Mouse (Mus musculus): ENCODE measurements at regions not wholly inside any gene's neighbourhood (a gene's known extent, or its start where the extent isn't known, plus 50 kb on each side); places are given as distances from the start of the nearest gene placed in this dataset.

DNA sequence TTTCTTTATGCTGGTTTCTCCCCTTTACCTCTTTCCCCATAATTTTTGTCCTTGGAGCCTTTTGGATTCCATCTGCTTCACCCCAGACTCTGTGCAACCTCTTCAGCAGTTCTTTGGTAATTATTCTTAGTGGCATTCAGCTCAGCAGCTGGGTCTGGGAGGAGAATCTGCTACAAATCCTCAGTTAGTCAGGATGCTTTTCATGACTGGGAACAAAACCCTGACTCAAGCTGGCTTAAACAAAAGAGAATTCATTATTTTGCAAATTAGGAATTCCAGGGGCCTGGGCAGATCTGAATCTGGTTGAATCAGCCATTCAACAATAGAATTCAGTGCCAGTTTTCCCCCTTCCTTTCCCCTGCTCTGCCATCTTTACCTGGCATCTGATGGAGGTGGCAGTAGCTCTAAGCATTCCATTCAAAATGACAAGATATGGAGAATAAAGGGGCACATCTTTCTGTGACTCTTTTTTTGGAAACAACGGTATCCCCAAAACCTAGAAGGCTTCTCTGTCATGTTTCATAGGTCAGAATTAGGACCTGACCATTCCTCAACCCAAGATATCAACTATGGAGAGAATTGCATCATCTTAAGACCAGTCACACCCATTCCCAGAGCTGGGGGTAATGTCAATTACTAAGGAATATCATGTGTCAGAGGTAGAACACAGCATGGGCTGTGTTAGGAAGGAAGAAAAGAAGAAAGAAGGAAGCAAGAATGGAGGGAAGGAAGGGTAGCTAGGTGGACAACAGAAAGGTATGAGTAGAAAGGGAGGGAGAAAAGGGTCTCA is 227.2 kb upstream of the Gm21798 start:
- in situ Hi-C loops (cut with MboI, MseI), result no loop called here

DNA sequence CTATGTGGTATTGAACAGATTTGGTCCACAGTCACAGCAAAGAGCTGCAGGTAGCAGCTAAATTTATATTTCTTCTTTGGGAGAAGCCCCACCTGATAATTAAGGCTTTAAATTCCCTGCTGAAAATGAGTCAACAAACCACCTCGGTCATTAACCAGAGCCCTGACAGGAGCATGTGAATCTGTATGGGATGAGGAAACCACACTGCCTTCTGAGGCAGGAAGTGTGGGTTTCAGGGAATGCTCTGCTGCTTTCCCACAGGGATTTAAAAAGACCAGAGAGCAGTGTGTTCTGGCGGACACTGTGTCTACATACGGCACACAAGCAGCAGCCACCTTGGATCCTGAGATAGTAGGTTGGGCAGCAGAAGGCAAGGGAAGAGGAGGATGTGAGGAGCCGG is 204.0 kb upstream of the Gm21798 start:
- in situ Hi-C loops (cut with MboI, MseI), result no loop called here

DNA sequence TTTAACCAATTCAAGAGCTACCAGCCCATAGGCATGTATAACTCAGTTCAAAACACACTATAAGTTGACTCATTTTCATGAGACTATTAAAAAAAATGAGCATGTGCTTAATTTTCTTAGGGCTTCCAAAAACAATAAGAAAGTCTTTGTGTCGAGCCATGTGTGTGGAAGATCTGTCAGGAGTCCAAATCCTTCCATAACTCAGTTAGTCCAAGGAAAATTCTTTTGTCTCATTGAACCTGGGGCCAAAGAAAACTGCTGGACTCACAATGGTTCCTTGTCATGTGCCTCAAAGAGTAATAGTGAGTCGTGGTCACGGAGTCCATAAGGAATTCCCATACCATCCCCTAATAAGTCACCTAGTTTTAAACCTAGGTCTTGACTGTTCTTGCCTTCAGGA is 199.0 kb upstream of the Gm21798 start:
- in situ Hi-C loops (cut with MboI, MseI), result no loop called here

DNA sequence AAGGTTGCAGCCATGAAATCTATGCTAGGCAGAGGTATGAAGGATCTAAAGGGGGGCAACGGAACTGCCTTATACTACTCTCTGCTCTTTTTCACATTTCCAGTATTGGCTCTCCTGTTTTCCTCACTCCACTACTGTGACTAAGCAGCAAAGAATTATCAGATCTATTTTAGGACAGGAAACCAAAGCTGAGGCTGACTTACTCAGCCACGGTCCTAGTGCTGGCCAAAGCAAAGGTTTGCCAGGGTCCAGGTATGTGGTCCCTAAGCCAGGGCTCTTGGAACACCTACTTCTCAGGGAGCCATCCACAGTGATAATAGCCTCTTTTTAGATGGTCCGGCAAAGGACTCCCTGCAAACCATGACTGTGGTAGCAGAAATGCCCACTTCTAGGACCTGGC is 195.6 kb upstream of the Gm21798 start:
- in situ Hi-C loops (cut with MboI, MseI), result loop anchor here in 1 of 2 experiments (5.0 kb wide), 1 partner anchor 490 kb away; no protein-coding TSS in a partner anchor

DNA sequence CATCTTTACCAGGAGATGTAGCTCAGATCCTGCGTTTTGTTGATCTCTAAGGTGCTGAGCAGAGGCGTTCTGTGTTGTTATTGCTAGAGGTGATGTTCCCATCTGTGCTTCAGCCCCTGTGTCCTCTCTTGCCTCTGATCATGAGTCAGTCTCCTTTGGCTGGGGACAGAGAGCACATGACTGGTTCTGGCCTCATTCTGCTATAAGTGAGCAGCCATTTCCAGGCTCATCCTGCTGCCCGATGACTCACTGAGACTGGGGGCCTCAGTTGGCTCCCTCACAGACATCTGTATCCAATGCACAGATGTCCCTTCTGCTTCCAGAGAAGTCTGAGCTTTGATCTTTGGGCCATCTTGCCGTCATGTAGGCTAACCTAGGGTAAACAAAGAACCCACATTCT is 194.9 kb upstream of the Gm21798 start:
- in situ Hi-C loops (cut with MboI, MseI), result loop anchor here in 1 of 2 experiments (5.0 kb wide), 1 partner anchor 490 kb away; no protein-coding TSS in a partner anchor

DNA sequence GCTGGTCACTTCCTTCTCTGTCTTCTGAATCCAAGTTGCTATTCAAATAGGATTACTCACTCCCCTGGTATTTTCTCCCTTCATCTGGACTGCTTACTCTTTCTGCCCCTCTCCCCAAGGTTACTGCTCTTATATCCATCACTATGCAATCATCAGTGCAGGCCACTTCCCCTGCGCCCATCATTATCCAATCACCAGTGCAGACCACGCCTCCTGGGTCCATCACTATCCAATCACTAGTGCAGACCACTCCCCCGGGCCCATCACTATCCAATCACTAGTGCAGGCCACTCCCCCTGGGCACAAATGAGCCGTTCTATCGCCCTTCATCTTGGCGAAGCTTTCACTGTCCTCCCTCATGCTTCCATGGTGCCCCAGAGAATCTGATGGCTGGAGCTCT is 191.1 kb upstream of the Gm21798 start:
- in situ Hi-C loops (cut with MboI, MseI), result loop anchor here in 1 of 2 experiments (5.0 kb wide), 1 partner anchor 494 kb away; no protein-coding TSS in a partner anchor

DNA sequence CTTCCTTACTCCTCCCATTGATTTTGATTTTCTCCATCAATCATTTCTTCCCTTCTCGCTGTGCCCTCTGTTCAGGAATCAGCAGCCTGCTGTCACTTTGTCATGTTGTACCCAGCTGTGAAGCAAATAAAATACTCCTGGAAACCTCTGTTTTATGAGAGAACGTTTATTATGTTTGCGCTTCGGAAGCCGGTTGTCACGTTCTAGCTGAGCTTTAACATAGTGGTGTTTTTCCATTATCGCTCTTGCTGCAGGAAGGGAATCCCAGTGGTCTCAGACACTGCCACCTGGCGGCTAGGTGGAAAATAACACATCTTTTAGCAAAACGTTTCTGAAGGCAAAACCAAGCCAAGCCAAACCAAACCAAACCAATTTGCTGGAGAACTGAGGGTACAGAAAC is 190.2 kb upstream of the Gm21798 start:
- in situ Hi-C loops (cut with MboI, MseI), result loop anchor here in 1 of 2 experiments (5.0 kb wide), 1 partner anchor 495 kb away; no protein-coding TSS in a partner anchor
